Mouse (Mus musculus): ENCODE measurements around the gene Lrg1. TPM values are rescaled to one million over a fixed set of nuclear protein-coding genes. Genes with fewer than 3 reads are reported as not detected.
"Not testable (repeated sequence)": the region's sequence is repeated elsewhere in the genome, so short reads cannot be mapped to it uniquely, and the experiment has no call there.

Gene Lrg1
- total RNA-seq, 2 experiments from 2014 or later = 3.1 to 4.0 TPM

DNA sequence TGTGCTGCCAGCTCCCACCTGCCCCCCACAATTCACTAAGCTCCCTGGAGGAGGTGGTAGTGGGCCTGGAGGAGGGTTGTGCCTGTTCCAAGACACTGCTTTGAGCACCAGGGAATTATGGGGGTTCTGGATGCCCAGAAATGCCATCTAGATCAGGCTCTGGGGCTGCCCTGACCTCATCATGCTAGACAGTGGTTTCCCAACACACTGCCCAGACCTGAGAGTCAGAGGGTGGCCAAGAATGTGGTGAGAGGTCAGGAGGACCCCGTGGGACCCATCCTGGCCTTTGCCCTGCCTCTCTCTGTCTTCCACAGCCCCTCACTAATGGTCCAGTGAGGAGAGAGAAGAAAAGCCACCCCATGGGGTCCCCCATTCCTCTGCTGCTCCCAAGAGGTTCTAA lies 10.8 kb downstream of the Lrg1 start:
- no peak for DNase-seq (ENCODE audit: low spot score in 2 of 2)

- DNase-seq (ENCODE audit: low spot score in 2 of 2) = no peak
Observed at GRCm38 (mm10) chr17:56110571-56110970, 11.2 kb downstream of the Lrg1 start.

DNA sequence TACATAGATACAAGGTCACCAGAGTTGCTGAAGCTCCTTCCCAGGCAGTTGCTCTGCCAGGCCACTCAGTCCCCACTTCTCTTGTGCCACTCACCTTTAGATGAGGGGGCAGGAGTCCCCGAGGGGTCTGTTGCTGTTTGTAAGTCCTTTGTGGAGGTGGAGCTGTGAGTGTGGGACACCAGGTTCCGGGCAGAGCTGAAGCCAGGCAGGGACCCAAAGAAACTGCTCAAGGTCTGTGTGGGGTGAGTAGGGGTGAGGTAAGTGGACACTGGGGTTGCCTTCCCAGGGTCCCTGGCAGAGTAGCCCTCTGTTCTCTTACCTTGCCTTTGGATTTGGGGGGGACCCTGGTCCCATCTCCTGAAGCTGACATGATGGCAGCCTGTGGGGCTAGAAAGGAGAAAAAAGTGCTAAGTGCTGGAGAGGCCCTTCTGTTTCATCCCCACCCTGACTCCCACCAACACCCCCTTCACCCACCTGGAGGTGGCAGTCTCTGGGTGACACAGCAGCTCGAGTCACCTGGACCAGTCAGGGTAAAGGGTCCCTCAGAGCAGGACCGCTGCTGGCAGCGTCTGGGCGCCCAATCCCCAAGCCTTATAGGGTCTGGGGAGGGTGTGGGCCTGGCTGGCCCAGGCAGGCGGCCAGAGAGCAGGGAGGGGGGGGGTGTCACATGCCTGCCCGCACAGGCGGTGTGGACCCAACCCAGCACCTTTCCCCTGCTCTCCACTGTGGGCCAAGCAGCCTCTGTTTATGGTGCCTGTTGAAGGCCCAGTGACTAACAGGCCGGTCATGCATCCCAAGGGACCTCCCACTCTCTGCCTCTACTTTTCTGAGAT lies 12.4 kb downstream of the Lrg1 start, which contains the start of gene Plin4:
TSS of gene Plin4 (minus strand) at position 585 of the 833 bp plus-strand sequence.
- DNase-seq (ENCODE audit: low spot score in 2 of 2) = peak; percentile 8 to 25

DNA sequence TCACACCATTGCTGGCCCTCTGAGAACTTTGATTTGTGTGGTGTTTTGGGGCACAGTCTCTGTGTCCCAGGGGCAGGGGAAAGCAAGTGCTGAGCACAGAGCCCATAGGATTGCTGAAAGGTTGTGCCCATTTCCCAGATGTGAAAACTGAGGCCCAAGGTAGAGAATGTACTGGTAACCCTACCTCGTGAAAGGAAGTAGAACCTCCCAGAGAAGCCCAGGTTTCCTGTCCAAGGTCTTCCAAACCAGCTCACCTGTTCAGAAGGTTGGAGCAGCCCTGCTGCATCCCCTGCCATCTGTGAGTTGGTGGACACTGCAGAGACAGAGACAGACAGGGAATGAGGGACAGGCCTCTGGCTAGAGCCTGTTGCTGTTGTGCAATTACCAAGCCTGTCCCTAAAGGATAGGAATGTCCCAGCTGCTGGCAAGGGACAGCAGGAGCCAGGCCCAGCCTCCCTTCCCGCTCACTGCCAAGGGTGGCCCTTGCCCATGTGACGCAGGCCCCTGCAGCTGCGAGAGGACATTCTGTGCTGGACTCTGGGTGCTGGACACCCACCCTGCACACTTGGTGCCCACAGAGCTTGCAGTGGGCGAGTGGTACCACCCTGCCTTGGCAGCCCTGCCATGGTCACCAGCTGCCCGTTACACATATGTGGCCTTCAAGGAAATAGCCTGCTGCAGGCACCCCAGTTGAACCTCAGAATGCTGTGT lies 13.3 kb downstream of the Lrg1 start:
- DNase-seq (ENCODE audit: low spot score in 2 of 2) = peak; percentile 25 to 61

- DNase-seq (ENCODE audit: low spot score in 2 of 2) = no peak
Observed at GRCm38 (mm10) chr17:56107736-56108135, 14.1 kb downstream of the Lrg1 start.

- no peak for DNase-seq (ENCODE audit: low spot score in 2 of 2)
Observed at GRCm38 (mm10) chr17:56106981-56107380, 14.8 kb downstream of the Lrg1 start.

DNA sequence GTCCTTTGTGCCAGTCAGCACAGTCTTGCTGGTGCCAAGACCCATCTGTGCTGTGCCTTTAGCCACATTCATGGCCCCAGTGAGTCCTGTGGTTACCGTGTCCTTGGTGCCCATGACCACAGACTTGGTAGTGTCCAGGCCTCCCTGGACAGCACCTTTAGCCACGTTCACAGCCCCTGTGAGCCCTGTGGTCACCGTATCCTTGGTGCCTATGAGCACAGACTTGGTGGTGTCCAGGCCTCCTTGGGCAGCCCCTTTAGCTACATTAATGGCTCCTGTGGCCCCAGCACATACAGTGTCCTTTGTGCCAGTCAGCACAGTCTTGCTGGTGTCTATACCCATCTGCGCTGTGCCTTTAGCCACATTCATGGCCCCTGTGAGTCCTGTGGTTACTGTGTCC lies 15.4 kb downstream of the Lrg1 start:
- not testable (repeated sequence) for DNase-seq (ENCODE audit: low spot score in 2 of 2)

DNA sequence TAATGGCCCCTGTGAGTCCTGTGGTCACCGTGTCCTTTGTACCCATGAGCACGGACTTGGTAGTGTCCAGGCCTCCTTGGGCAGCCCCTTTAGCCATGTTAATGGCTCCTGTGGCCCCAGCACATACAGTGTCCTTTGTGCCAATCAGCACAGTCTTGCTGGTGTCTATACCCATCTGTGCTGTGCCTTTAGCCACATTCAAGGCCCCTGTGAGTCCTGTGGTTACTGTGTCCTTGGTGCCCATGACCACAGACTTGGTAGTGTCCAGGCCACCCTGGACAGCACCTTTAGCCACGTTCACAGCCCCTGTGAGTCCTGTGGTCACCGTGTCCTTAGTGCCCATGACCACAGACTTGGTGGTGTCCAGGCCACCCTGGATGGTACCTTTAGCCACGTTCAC lies 17.0 kb downstream of the Lrg1 start:
- not testable (repeated sequence) for DNase-seq (ENCODE audit: low spot score in 2 of 2)

- DNase-seq (ENCODE audit: low spot score in 2 of 2) = peak in 1 of 2 experiments; percentile 16
Observed at GRCm38 (mm10) chr17:56103465-56104285, 18.1 kb downstream of the Lrg1 start.

GRCm38 (mm10) chr17:56102927-56103326 lies 18.9 kb downstream of the Lrg1 start:
- peak in 1 of 2 experiments; percentile 15 for DNase-seq (ENCODE audit: low spot score in 2 of 2)

DNA sequence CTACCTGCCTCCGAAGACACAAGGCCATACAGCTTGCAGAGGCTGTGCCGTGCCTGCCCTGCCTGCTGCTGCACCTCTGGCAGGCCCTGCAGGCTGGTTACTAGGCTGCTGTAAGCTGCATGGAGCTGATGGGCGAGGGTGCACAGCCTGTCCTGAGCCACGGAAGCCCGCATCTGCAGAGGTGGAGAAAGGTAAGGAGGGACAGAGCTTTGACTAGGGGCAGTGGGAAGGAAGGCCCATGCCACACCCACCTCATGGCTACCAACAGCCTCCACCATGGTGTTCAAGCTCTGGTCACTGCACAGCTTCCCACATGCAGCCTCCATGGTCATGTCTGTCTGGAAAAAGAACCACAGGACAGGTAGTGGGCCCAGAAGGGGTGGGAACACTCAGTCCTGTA lies 19.6 kb downstream of the Lrg1 start:
- DNase-seq (ENCODE audit: low spot score in 2 of 2) = no peak

- no peak for DNase-seq (ENCODE audit: low spot score in 2 of 2)
Observed at GRCm38 (mm10) chr17:56100811-56101210, 21.0 kb downstream of the Lrg1 start.

- no peak for DNase-seq (ENCODE audit: low spot score in 2 of 2)
Observed at GRCm38 (mm10) chr17:56098711-56099572, 22.9 kb downstream of the Lrg1 start.

DNA sequence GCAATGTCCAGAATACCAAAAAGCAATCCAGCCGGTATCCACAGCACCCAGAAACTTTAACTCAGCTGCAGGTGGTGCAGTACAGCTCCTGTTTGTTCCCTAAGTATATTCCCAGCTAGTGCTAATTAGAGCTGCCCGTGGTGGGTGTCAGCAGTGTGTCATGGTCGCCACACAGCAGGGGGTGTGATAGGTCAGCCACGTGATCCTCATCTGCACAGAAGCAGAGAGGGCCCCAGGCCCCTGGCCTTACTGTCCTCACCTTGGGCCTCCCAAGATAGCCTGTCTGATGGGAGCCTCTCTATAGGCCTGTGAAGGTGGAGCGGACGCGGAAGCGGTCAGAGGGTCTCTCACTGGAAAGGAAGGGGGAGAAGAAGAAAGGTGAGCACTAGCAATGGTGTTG lies 23.6 kb downstream of the Lrg1 start:
- no peak for DNase-seq (ENCODE audit: low spot score in 2 of 2)

DNA sequence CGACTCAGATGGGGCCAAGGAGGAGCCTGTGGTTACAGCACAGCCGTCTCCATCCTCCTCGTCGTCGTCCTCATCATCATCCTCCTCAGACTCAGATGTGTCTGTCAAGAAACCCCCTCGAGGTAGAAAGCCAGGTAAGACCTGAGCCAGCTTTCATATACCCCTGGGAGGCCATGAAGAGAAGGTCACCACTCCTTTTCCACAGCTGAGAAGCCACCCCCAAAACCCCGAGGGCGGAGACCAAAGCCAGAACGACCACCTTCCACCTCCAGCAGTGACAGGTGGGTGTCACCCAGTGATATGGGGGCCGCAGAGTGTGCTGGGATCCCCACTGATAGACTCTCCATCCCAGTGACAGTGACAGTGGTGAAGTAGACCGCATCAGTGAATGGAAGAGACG lies 24.9 kb downstream of the Lrg1 start:
- DNase-seq (ENCODE audit: low spot score in 2 of 2) = no peak

DNA sequence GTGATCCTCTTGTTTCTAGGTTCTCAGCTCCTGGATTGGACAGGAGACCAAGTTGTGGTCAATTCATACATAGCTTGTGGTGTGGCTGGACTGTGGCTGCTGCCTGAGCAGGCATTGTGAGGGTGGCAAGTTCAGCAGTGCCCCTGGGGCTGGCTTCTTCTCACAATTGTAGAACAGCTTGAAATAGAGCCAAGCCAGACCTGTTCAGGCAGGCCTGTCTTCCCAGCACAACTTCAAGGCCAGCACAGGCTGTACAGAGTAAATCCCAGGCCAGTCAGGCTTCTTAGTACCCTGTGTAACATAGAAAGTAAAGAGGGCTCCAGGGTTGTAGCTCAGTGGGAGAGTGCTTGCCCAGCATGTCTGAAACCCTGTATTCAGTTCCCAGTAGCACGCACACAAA lies 29.0 kb downstream of the Lrg1 start:
- DNase-seq (ENCODE audit: low spot score in 2 of 2) = no peak

GRCm38 (mm10) chr17:56092312-56092711 lies 29.5 kb downstream of the Lrg1 start:
- no peak for DNase-seq (ENCODE audit: low spot score in 2 of 2)

GRCm38 (mm10) chr17:56080781-56081585 lies 40.8 kb downstream of the Lrg1 start:
- DNase-seq (ENCODE audit: low spot score in 2 of 2) = no peak

GRCm38 (mm10) chr17:56079921-56080320 lies 41.9 kb downstream of the Lrg1 start:
- no peak for DNase-seq (ENCODE audit: low spot score in 2 of 2)
